Mouse (Mus musculus): ENCODE measurements around the gene Nmnat3.

Gene Nmnat3

GRCm38 (mm10) chr9:98367333-98367962, 80.2 kb downstream of the Nmnat3 start:
- no peak for DNase-seq

- no peak for DNase-seq
These were observed 82.5 kb downstream of the Nmnat3 start for GRCm38 (mm10) chr9:98369707-98370106.

GRCm38 (mm10) chr9:98373358-98373757, 86.1 kb downstream of the Nmnat3 start:
- no peak for DNase-seq

- no peak for DNase-seq
These were observed 87.7 kb downstream of the Nmnat3 start for GRCm38 (mm10) chr9:98374897-98375296.

- no peak for DNase-seq
These were observed 88.3 kb downstream of the Nmnat3 start for GRCm38 (mm10) chr9:98375329-98376170.

- no peak for DNase-seq
These were observed 92.5 kb downstream of the Nmnat3 start for GRCm38 (mm10) chr9:98379736-98380135.

GRCm38 (mm10) chr9:98380593-98380992, 93.4 kb downstream of the Nmnat3 start:
- no peak for DNase-seq

- DNase-seq = no peak
These were observed 100.8 kb downstream of the Nmnat3 start for GRCm38 (mm10) chr9:98387741-98388632.

GRCm38 (mm10) chr9:98388633-98388965, 101.4 kb downstream of the Nmnat3 start:
- no peak for DNase-seq

GRCm38 (mm10) chr9:98393496-98393895, 106.3 kb downstream of the Nmnat3 start:
- no peak for DNase-seq

GRCm38 (mm10) chr9:98397211-98397610, 110.0 kb downstream of the Nmnat3 start:
- no peak for DNase-seq

GRCm38 (mm10) chr9:98397866-98398265, 110.6 kb downstream of the Nmnat3 start:
- no peak for DNase-seq

GRCm38 (mm10) chr9:98400185-98400894, 113.1 kb downstream of the Nmnat3 start:
- peak; percentile 9 to 27 for DNase-seq

GRCm38 (mm10) chr9:98401611-98402010, 114.4 kb downstream of the Nmnat3 start:
- DNase-seq = no peak

- no peak for DNase-seq
These were observed 120.5 kb downstream of the Nmnat3 start for GRCm38 (mm10) chr9:98407771-98408170.

- DNase-seq = peak; percentile 52 to 54
These were observed 121.9 kb downstream of the Nmnat3 start for GRCm38 (mm10) chr9:98409137-98409536.

GRCm38 (mm10) chr9:98415427-98415826, 128.2 kb downstream of the Nmnat3 start:
- DNase-seq = no peak

GRCm38 (mm10) chr9:98417919-98418318, 130.7 kb downstream of the Nmnat3 start:
- no peak for DNase-seq

GRCm38 (mm10) chr9:98418346-98418745, 131.1 kb downstream of the Nmnat3 start:
- no peak for DNase-seq

- no peak for DNase-seq
These were observed 133.4 kb downstream of the Nmnat3 start for GRCm38 (mm10) chr9:98420666-98421065.

GRCm38 (mm10) chr9:98421903-98422302, 134.7 kb downstream of the Nmnat3 start:
- no peak for DNase-seq

GRCm38 (mm10) chr9:98422656-98423055, 135.4 kb downstream of the Nmnat3 start, which contains the start of gene Rbp1:
Rbp1 (plus strand) TSS chr9:98422961.
- no peak for DNase-seq

- no peak for DNase-seq
These were observed 136.5 kb downstream of the Nmnat3 start for GRCm38 (mm10) chr9:98423691-98424090.

All from cerebellum, adult 18-20 months (tissue).